23 mouse cellular contexts compared by ENCODE assay signal in the genomic region with DNA sequence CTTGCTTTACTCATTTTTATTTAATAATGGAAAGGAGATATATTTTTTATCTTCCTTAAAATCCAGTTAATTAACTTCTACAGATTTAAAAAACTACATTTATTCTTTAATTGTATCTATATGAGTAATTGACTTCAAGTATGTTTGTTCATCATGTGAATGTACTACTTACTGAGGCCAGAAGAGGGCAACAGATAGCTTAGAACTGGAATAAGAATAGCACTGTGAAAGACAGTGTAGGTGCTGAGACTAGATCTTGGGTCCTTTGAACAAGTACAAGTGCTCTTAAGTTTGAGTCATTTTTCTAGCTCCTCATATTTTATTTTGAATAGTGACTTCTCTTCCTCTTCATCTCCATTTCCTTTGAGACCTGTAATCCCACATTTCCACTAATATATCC.
A peak's percentile ranks its signal among the peaks of the same experiment; 100 is the strongest.
DNase-seq lines count a peak whose midpoint lies in the region; ATAC-seq and TF ChIP-seq lines count a peak whose summit lies in the region.
"Had no signal": no experiment of that assay in that cellular context is flagged by ENCODE, and none has a peak within 500 bp of the region (broad histone marks: within the 10 kb centered on the region; RNA-seq: fewer than 3 reads in every experiment).

No protein-coding gene starts in this region.

- no peak for DNase-seq in kidney, postnatal 0 days (ENCODE audit: low spot score)
- no peak for DNase-seq in kidney, adult 8-10 months
- DNase-seq in MEL-GATA-1-ER (ENCODE audit: extremely low read depth, low read depth): peak; percentile 11
- no peak for DNase-seq in stomach, postnatal 0 days (ENCODE audit: low spot score)
- no peak for DNase-seq in adrenal gland, adult 8-10 months
- DNase-seq in lung, postnatal 10 days: no peak
- DNase-seq: adrenal gland, postnatal 10 days; B cell, adult 2 months; cerebellum, adult 2 months; cerebellum, postnatal 10 days; gastrocnemius, postnatal 10 days; heart, adult 18-20 months; heart, postnatal 10 days; heart, postnatal 4 days; kidney, adult 11 months had no signal

- no peak for TF ChIP-seq EP300 in stomach, postnatal 0 days (optimal IDR thresholded peaks at IDR 0.05)

- H3K9ac ChIP-seq in kidney, postnatal 0 days (ENCODE audit: low read depth, low read length): no peak overlapping the region
- H3K9ac ChIP-seq in stomach, postnatal 0 days (ENCODE audit: low read length): no peak overlapping the region
- no peak overlapping the region for H3K9ac ChIP-seq in kidney, embryonic 15.5 days
- H3K9ac ChIP-seq: embryonic facial prominence, embryonic 12.5 days; hindbrain, embryonic 12.5 days had no signal

- ATAC-seq in kidney, postnatal 0 days (replicated peaks; ENCODE audit: low FRiP score, low read depth): no peak
- no peak for ATAC-seq in stomach, postnatal 0 days (ENCODE audit: low FRiP score, low TSS enrichment)
- ATAC-seq in kidney, embryonic 15.5 days (replicated peaks; ENCODE audit: low FRiP score): no peak
- ATAC-seq: CD4-positive, CD25-positive, alpha-beta regulatory T cell, adult 4 months; forebrain, embryonic 16.5 days; hindbrain, embryonic 16.5 days had no signal

- H3K4me2 ChIP-seq in kidney, postnatal 0 days (ENCODE audit: low read length): no peak overlapping the region
- no peak overlapping the region for H3K4me2 ChIP-seq in stomach, postnatal 0 days (replicated peaks; ENCODE audit: low read depth)
- no peak overlapping the region for H3K4me2 ChIP-seq in kidney, embryonic 15.5 days
- H3K4me2 ChIP-seq: embryonic facial prominence, embryonic 12.5 days; hindbrain, embryonic 12.5 days had no signal

- no peak overlapping the region for H3K27ac ChIP-seq in kidney, postnatal 0 days
- H3K27ac ChIP-seq in stomach, postnatal 0 days (replicated peaks): no peak overlapping the region
- no peak overlapping the region for H3K27ac ChIP-seq in kidney, embryonic 15.5 days
- H3K27ac ChIP-seq: embryonic facial prominence, embryonic 12.5 days; heart, embryonic 10.5 days; hindbrain, embryonic 12.5 days had no signal

- H3K4me3 ChIP-seq in kidney, postnatal 0 days (replicated peaks; ENCODE audit: low read depth, low read length): no peak overlapping the region
- no peak overlapping the region for H3K4me3 ChIP-seq in E14TG2a.4 (replicated peaks; ENCODE audit: low read length)
- H3K4me3 ChIP-seq in stomach, postnatal 0 days (ENCODE audit: low read depth, low read length): no peak overlapping the region
- H3K4me3 ChIP-seq in kidney, embryonic 15.5 days (replicated peaks): no peak overlapping the region
- H3K4me3 ChIP-seq: embryonic facial prominence, embryonic 12.5 days; heart, embryonic 10.5 days; hindbrain, embryonic 12.5 days had no signal

- no peaks in the 10 kb centered on the region for H3K36me3 ChIP-seq in kidney, postnatal 0 days (ENCODE audit: insufficient read depth, low read length)
- H3K36me3 ChIP-seq in E14TG2a.4 (ENCODE audit: insufficient read depth, low read length): no peaks in the 10 kb centered on the region
- H3K36me3 ChIP-seq in stomach, postnatal 0 days (ENCODE audit: control insufficient read depth, insufficient read depth, low read length): no peaks in the 10 kb centered on the region
- no peaks in the 10 kb centered on the region for H3K36me3 ChIP-seq in kidney, embryonic 15.5 days
- H3K36me3 ChIP-seq: embryonic facial prominence, embryonic 12.5 days; heart, embryonic 10.5 days; hindbrain, embryonic 12.5 days had no signal

- H3K27me3 ChIP-seq in kidney, postnatal 0 days (ENCODE audit: insufficient read depth, low read length): no peaks in the 10 kb centered on the region
- H3K27me3 ChIP-seq in E14TG2a.4 (ENCODE audit: insufficient read depth, low read length): no peaks in the 10 kb centered on the region
- H3K27me3 ChIP-seq in stomach, postnatal 0 days (ENCODE audit: control insufficient read depth, insufficient read depth, low read length): no peaks in the 10 kb centered on the region
- no peaks in the 10 kb centered on the region for H3K27me3 ChIP-seq in kidney, embryonic 15.5 days
- H3K27me3 ChIP-seq: embryonic facial prominence, embryonic 12.5 days; hindbrain, embryonic 12.5 days had no signal

- no peaks in the 10 kb centered on the region for H3K9me3 ChIP-seq in kidney, postnatal 0 days (replicated peaks; ENCODE audit: low read length)
- no peaks in the 10 kb centered on the region for H3K9me3 ChIP-seq in E14TG2a.4 (ENCODE audit: low read length)
- no peaks in the 10 kb centered on the region for H3K9me3 ChIP-seq in stomach, postnatal 0 days (ENCODE audit: control insufficient read depth, low read length)
- H3K9me3 ChIP-seq in kidney, embryonic 15.5 days (replicated peaks): no peaks in the 10 kb centered on the region
- H3K9me3 ChIP-seq: embryonic facial prominence, embryonic 12.5 days; heart, embryonic 10.5 days; hindbrain, embryonic 12.5 days had no signal

- H3K4me1 ChIP-seq in kidney, postnatal 0 days (replicated peaks; ENCODE audit: insufficient read depth, low read length): no peaks in the 10 kb centered on the region
- no peaks in the 10 kb centered on the region for H3K4me1 ChIP-seq in E14TG2a.4 (replicated peaks; ENCODE audit: low read depth, low read length)
- no peaks in the 10 kb centered on the region for H3K4me1 ChIP-seq in stomach, postnatal 0 days (replicated peaks; ENCODE audit: control insufficient read depth, insufficient read depth)
- no peaks in the 10 kb centered on the region for H3K4me1 ChIP-seq in kidney, embryonic 15.5 days
- H3K4me1 ChIP-seq: embryonic facial prominence, embryonic 12.5 days; heart, embryonic 10.5 days; hindbrain, embryonic 12.5 days had no signal

- peak; percentile 17; the same call in 1 of the 2 replicates for TF ChIP-seq CTCF in kidney, postnatal 0 days (IDR thresholded peaks at IDR 0.05; ENCODE audit: low read depth)
- TF ChIP-seq CTCF in E14TG2a.4 (conservative IDR thresholded peaks at IDR 0.05; ENCODE audit: low read length): peak; percentile 16; the same call in 1 of the 2 replicates
- TF ChIP-seq CTCF in stomach, postnatal 0 days (IDR thresholded peaks at IDR 0.05; ENCODE audit: low read depth): peak; percentile 27; the same call in 1 of the 2 replicates
